Mouse (Mus musculus) urinary bladder, postnatal 14 days (tissue): ENCODE measurements at regions not wholly inside any gene's neighbourhood (a gene's known extent, or its start where the extent isn't known, plus 50 kb on each side); places are given as distances from the start of the nearest gene placed in this dataset.
"Not testable (repeated sequence)": the region's sequence is repeated elsewhere in the genome, so short reads cannot be mapped to it uniquely, and the experiment has no call there.

ENCODE experiments used
- DNase-seq: peaks from one replicate; pipeline ENCODE4 v3.0.0; 2021; ENCODE audit warnings: low spot score

DNA sequence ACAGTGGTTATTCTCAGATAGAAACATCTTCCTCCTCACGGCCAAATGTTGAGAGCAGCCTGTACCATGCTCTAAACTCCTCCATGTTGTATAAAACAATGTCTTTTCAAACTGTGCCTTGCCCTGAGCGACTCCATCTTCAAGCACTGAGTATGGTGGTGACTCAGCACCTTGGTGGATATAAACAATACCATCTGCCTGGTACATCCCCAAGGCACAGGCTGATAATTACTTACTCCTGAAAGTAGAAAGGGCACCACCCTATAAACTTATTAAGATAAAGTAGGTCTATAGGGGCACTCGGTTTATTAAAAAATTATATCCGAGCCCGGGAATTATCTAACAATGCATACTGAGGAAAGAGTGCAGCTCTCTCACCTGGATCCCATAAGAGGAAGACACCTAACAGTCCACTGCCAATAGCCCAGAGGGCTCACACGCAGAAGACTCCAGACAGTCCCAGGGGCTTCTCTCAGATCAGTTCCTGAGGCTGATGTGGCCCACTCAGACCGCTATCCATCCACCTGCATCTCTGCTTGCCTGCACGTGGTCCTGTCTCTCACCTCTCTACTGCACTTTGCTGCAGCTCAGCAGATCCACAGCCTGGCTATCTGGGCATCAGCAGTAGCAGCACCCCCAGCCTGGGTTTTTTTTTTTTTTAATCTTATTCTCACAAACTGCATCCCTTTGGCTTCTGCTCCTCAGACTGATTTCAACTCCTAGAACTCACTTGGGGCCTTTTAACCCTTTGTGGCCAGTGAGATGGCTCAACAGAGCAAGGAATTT, 109.7 kb upstream of the Dlg1 start:
- no peak for DNase-seq

DNA sequence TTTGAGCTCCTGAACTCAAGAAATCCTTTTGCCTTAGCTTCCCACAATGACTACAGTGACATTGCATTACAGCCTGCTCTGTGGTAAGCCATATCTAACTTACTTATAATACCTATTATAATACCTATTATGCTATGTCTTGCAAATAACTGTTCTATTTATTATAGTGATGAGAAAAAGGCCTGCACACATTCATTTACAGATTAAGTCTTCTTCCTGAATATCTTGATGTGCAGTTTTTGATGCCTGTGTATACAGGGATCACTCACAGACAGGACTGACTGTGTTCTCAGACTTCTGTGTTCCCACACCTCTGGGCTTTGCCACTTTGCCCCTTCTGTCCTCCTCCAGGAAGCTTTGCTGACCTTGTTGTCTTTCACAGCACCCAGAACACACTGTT, 102.8 kb upstream of the Dlg1 start:
- no peak for DNase-seq

DNA sequence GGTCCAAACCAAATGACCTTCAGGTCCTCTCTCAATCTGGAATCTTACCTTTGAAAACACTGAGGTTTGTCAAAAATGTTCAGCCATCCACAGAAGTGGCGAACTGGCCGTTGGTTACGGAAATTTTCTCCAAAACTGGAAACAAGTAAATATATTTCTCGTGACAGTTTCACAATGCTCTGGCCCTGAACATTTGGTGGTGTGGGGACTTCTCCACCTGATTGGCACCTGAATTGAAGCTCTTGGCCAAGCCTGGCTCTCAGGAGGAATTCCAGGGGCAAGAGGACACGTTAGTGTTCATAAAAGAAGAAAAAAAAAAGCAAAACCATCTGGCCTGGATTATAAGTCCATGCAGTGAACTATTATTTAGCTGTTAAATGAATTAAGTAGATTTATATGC, 98.3 kb upstream of the Dlg1 start:
- no peak for DNase-seq

DNA sequence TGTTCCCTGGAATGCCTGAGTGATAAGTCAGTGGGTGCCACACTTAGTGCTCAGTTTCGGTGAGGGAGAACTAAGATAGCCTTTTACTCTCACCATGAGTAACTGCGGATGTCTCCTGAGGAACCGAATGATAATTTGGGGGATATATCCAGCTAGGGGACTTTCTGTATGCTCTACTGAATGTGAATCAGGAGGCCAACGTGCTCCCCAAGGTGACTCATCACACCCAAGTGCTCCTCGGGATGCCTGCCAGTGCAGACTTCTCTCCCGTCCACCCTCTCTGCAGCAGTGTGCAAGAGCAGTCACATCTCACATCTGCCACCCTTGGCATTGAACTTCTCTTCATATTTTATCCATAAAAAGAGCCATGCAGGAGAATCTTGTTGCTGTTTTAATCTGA, 94.9 kb upstream of the Dlg1 start:
- DNase-seq: no peak

DNA sequence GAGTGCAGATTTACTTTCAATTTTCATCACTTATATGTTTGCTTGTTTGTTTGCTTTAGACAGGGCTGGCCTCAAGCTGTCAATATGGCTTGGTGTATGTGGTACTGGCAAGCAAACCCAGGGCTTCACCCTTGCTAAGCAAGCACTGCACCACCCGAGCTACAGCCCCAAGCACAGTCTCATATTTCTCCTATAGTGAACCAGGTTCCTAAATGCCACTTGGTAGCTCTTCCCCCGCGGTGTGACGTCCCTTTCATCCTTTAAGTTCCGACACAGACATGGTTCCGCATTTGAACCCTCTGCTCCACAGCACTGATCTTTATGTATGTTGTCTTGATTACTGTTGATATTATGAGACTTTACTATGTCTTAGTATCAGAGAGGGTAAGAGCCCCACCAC, 93.4 kb upstream of the Dlg1 start:
- no peak for DNase-seq

DNA sequence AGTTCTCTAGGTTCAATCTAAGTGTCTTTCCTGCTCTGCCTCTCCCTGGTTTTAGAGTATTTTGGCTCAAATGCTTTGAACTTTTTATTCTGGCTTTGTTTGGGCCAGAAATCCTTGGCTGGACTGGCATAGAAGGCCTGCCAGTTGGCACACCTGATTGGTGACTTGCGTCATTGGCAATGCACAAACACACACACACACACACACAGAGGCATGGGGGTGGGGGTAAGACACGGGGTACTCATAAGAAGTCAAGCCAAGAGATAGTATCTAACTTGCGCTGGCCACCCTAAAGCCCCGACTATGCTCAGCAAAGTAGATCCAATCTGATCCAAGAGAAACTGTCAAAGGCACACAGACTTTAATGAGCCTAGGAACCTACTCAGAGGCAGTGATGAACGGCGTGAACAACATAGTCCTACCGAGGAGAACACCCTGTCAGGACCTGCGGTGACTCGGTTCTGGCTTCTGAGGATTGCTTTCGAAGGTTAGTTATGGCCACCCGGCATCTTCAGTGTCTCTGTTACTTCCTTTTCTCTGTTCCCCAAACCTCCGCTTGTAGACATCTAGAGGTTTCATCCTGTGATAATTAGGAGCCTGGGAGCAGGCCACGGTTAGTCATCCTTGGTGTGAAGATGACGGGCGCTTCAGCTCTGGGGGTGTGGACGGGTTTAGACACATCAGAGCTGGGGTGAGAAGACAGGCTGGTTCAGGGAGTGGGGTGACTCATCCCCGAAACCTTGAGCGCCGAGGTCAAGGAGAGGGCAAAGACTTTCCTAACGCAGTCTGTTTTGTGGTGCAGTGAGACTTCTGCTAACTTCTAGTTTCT, 92.7 kb upstream of the Dlg1 start:
- peak; percentile 55 for DNase-seq

DNA sequence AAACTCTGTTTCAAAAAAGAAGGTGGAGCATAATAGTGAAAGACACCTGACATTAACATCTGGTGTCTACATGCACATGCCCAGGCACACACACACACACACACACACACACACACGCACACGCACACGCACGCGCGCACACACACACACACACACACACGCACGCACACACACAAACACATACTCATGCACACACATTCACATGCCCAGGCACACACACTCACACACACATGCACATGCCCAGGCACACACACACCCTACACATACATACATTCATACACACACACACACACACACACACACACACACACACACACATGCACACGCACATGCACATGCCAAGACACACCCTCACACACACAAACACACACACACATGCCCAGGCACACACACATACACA, 89.4 kb upstream of the Dlg1 start:
- not testable (repeated sequence) for DNase-seq

DNA sequence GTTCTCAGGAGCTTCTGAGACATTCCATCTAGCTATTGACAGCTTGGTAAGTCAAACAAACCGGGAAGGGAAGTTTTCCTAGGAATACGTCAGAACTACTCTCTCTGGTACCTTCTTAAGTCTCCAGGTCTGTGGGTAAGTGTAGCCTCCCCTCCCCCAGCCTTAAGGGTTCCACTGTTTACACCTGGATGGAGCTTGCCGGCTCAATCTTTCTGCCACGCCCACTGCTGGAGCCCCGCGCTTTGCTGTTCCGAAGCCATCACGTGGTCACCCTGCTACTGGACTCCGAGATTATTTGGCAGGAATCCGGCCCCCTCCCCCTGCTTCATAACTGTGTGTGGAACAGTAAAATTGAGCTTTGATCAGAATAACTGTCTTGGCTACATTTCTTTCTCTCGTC, 87.6 kb upstream of the Dlg1 start:
- DNase-seq: not testable (repeated sequence)

DNA sequence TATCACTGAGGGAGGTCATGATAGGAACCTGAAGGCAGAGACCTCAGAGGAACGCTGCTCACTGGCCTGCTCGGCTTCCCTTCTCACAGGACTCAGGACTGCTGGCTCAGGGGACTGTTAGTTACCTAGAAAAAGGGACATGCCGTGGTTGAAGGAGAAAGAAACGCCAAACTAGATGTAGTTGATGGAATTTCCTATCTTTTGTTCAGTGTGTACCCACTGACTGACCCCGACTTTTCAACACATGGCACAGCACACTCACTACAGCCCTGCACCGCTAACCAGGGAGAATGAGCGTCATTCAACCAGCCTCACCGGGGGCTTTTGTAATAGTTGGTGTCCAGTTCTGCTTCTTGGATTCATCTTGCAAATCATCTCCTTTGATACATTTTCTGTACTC, 86.8 kb upstream of the Dlg1 start:
- DNase-seq: no peak

DNA sequence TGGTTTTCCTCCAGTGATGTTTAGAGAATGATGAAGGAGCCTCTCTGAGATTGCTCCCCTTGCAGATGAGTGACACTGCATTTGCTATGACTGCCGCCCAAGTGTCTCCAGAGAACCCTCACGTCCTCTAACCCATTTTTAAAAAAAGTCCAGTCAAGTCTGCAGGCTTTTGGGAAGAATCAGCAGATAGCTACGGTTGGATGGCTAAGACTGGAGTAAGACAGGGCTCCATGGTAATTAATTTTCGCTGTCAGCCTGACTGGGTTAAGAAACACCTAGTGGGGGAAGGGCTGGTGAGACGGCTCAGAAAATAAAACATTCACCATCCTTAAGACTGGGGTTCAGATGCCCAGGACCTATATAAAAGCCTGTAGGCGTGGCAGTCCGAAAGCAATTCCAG, 85.9 kb upstream of the Dlg1 start:
- no peak for DNase-seq

DNA sequence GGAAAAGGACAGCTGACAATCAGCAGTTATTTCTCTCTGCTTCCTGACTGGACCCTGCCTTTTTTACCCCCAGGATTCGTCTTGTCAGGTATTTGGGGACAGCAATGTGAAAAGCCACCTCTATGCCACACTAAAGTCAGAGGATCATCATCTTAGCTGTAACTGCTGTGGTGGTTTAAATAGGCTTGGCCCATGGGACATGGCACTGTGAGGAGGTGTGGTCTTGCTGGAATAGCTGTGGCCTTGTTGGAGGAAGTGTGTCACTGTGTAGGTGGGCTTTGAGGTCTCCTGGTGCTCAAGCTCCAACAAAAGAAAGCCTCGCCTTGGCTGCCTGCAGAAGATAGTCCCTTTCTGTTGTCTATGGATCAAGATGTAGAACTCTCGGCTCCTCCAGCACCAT, 83.9 kb upstream of the Dlg1 start:
- DNase-seq: no peak

DNA sequence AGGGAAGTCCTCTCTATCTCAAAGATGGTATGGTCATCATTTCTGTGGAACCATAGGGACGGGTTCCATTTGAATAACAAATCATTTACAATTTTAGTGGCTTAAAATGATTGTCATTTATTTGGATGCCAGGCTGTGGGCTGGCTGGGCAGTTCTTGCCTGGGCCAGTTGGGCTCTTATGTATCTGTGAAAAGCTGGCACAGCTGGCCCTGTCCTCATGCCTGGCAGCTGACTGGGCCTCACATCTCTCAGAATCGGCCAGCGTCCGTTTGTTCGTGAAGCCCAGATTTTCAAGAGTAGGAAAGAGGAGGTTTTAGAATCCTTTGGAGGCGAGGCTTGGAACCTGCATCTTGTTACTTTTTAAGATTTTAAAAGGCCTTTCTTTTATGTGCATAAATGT, 82.5 kb upstream of the Dlg1 start:
- no peak for DNase-seq

DNA sequence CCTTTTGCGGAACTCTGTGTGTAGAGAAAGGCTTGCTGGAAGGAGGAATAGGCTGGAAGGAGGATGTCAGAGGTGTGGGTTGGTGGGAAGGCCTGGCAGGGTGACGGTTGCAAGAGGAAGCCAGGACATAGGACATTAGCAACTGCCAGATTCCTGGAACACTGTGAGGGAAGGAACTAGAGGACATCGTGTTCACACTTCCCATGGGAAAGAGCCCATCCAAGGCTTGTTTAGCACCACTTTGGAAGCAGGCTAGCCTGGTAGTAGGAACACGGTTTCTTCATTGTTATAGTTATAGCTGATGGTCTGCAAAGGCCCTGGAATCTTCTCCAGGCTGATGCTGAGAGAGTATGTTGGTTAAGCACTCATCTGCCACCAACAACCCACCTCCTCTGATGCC, 80.4 kb upstream of the Dlg1 start:
- no peak for DNase-seq

DNA sequence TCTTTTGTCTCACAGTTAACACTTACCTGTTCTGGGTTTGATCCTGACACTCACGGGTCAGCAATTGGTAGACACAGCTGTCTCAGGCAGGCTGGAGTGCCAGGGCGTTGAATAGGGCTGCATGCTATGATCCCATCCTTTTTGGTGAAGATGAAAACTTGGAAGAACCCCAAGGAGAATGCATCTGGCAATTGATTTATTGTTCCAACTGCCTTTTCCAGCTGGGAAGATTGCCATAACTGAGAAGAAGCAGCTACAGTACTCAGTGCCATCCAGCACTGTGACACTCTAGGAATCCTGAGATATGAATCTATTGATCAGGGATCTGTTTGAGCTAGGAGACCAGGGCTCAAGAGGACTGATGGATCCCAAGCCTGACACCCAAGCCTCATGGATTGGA, 79.6 kb upstream of the Dlg1 start:
- no peak for DNase-seq

DNA sequence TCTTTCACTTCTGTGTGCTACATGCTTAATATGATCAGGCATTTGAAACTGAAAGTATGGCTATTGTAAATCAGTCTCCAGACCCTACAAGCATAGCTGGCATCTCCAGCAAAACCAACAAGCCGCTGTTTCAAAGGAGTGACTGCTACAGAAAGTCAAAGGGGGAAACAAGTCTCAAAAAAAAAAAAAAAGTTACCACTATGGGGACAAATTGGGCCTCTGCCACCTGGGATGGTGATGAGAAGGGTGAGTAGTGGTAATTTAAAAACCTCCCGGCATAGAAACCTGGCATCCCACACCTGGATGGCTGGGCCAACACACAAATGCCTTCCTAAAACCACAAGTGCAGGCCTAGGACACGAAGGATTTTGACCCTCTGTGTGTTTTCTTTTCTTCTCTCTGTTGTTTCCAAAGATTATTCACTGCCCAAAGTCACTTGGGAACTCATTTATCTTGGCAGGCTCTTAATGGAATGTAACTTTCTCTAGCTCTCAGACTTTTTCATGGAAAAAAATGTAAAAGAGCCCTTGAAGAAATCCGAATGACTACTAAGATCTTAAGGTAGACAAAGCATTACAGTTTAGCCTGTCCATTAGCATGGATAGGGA, 78.9 kb upstream of the Dlg1 start:
- no peak for DNase-seq

DNA sequence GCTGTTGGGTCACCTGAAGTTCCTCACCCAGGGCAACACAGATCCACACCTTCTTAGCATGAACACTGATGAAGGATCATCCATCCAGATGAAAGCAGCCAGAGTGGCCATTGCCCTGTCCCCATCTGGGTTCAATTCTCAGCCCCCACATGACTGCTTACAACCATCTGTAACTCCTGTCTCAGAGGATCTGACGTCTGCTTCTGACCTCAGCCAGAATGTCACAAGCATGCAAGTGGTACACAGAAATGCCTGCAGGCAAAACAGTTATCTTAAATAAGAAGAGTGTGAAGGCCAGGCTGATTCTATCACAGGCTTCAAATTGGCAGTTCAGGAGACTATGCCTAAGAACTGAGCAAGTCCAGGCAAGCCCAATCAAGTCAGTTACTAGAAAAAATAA, 76.2 kb upstream of the Dlg1 start:
- no peak for DNase-seq

DNA sequence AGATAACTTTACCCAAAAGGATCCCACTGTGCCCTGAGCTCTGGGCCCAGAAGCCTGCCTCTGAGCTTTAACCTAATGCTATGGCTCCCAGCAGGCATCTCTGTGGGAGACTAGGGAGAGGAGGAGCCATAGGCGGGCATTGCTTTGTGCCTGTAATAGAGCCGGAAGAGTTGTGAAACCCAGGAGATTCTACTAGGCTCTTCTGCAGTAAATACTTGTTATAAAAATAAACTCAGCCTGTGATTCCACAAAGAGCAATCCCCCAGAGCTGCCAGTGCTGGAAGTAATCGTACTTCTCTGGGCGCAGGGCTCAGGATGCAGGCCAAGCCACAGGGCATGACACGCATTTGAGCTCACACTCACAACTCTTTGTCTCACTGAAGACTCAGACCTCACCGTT, 73.7 kb upstream of the Dlg1 start:
- no peak for DNase-seq

DNA sequence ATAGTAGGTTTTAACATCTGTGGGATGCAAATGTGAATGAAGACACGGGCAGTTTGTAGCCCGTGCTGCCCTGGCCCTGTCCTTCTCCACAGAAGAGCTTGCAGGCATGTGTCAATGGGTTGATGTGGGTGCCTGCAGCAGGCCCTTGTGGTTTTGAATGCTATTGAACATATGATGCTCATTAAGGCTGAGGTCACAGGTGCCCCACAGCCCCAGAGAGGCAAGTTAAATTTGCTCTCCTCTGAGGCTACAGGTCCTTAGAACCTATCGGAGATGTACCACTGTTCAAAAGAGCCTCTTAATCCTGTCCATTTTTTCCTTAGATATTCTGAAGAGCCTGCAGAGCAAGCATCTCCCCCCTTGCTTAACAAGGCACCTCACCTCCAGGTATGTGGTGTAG, 71.7 kb upstream of the Dlg1 start:
- no peak for DNase-seq

DNA sequence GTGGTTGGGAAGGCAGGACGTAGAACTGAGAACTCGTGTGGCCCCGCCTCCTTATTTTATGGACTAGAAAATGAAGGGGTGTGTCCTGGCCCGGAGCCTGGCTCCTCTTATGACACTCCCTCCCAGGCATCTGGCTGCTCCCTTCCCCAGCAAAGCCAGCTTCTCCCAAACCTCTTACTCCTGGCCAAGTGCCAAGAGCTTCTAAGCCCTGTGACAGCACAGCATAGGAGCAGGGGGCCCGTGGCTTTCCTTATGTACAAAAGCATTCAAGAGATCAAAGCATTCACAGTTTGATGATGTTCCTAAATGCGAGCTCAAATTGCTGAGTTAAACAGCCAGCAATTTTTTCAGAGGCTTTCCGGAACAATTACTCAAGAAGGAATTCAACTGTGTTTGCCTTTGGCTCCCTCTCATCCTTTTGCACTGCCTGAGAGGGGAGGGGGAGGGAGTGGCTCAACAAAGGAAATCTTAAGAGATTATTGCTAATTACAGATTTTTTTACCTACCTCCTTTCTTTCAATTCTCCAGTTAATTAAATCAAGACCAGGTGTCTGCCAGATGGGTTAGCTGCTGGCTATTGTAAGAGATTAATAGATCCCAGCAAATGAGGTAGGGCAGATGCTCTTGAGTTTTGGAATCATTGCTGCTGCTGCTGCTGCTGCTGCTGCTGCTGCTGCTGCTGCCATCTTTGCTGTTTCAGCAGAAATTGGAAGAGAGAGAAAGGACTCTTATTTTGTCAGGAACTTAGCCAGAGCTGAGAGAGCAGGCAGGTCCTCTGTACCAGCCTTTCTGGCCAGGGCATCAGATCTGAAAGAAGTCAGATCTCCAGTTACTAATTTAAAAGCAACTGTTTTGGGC, 71.0 kb upstream of the Dlg1 start:
- peak; percentile 83 for DNase-seq

DNA sequence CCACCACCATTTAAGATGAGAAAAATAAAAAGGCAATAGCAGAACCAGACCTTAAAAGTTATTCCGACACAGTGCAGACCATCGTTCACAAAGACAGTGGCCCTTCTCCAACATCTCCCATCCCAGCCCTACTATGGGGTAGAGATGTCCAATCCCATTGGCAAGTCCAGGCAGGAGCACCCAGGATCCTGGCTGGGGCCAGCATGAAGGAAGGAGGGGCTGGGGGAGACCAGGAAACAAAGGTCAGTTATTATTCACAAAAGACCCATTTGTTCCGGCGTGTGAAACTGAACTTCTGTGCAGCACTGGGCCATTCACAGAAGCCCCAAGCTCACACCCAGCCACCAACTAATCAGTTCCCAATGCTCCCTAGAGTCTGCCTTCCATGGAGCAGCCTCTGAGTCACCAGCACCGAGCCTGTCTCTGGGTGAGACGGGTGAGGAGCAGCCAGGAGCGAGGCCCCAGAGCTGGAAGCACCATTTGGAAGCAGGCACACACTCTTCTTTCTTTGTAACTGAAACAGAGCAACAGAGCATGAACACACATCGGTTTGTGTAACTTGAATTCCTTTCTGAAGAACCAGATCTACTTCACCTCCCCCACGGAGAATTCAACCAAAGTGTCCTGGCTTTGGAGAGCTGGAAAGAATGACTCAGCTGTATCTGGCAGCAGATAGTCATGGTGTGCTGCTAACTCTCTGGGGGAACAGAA, 70.1 kb upstream of the Dlg1 start:
- peak; percentile 55 for DNase-seq

DNA sequence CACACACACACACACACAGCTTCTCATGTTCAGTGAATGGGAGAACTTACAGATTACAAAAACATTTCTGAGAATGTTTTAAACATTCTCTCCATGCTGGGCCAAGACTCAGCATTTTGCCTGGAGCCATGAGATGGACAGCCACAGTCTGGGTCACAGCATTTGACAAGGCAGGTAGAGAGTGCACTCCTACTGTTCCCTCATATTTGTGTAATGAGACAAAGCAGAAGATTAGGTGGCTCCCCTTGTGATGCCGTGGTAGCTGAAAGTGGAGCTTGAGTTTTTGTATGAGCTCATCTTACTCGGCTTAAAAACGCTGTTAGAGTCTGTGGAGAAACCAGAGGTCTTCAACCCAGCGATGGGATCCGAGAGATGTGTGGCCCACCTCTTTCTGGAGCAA, 65.3 kb upstream of the Dlg1 start:
- DNase-seq: no peak
